Mouse (Mus musculus) gastrocnemius, postnatal 4 days (tissue): Measurements from ENCODE around the gene Klf3. TPM values are rescaled to one million over a fixed set of nuclear protein-coding genes. Genes with fewer than 3 reads are reported as not detected.

Experiments
- DNase-seq, 2 experiments: peaks; one replicate each; pipeline ENCODE4 v3.0.0; 2021 to 2022; ENCODE audit warnings: low spot score in 2 of 2, mixed read lengths in 2 of 2
- total RNA-seq, 2 experiments: library from RNA; stranded (reverse); gene quantifications; 2 replicates each; pipeline ENCODE4 v1.2.3; 2021

The Klf3 gene
- total RNA-seq, 2 experiments from 2014 or later = 50.3 to 59.1 TPM

DNA sequence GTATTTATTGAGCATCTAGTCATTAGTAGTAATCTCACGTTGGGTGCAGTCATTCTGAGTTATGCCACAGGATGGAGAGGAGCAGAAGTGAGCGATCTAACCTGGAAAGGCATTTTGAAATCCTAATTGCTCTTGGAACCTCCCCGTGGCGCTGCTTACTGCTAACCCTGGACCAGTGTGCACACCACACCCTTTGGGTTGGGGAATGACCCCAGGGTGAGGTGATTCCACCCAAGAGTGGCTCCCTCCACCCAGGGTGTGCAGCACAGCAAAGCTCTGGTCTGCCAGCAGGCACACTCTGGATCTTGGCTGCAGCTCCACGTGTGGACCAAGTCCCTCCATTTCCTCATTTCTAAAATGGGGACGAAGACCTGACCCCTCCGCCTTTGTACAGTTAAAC, 6.1 kb downstream of the Klf3 start:
- no peak for DNase-seq

DNA sequence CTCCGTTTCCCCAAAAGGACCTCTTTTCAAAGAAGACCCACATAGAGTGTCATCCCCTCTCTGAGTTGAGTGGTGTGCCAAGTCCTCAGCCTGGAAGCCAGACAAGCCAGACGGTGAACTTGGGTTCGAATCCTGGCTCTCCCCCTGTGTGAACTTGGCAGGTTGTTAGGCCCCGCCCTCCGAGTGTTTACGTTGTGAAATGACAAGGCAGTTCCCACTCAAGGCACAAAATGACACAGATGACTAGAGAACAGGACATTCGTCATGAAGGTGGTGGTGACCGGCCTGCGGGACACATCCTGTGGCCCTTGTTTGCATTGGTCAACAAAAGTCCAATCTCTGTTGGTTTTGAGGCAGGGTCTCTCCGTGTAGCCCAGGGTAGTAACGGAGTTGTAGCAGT, 6.7 kb downstream of the Klf3 start:
- DNase-seq = no peak

DNA sequence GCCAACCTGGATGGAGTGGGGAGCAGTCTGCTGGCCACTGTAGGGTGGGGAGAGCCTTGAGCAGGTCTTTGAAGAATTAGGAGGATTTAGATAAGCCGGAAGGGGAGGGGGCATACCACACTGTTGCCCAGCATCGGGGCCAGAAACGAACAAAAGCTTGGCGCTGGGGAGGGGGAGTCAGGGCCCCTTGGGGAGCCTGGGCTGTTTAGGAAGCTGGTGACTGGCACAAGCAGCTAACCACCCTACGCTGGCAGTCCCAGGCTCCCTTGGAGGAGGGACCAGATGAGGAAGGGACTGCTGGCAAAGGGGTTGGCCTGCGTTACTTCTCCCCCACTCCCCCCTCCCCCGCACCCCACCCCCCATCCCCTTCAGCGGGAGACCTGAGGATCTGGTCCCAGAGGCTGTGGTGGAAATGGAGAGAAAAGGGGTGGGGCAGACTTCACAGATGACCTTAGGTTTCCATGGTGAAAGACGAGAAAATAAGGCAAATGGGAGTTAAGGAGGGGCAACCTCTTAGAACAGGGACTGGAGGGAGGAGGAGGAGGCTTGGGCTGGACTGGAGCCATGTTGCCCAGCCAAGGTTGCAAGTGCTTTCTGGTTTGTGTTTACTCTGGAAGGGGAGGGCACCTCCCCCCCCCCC, 7.8 kb downstream of the Klf3 start:
- DNase-seq = no peak

DNA sequence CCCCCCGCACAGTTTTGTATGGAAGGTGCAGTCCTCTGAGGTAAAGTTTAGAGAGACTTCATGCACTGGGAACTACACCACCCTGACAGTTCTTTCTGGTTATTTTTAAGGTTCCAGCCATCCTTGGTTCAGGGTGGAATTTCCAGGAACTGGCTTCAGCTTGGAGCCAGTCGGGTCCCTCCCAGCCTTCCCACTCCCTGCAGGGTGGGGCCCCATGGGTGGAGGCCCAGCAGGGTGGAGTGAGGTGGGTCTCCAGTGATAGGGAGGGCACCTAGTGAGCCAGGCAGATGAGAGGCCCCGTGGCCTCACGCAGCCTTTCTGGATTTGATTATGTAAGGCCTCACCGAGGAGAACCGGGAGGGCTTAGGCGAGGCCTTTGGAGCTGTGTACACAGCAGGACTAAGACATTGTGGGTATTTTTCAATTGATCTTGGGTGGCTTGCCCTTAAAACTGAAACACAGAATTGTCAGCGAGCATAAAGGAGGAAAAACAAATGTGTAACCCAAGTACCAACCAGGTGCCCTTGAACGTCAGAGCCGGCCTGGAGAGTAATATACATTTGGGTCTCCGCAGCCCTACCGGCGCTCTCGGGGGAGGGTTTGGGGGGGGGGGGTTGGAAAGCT, 8.4 kb downstream of the Klf3 start:
- peak in 1 of 2 experiments; percentile 47 for DNase-seq

DNA sequence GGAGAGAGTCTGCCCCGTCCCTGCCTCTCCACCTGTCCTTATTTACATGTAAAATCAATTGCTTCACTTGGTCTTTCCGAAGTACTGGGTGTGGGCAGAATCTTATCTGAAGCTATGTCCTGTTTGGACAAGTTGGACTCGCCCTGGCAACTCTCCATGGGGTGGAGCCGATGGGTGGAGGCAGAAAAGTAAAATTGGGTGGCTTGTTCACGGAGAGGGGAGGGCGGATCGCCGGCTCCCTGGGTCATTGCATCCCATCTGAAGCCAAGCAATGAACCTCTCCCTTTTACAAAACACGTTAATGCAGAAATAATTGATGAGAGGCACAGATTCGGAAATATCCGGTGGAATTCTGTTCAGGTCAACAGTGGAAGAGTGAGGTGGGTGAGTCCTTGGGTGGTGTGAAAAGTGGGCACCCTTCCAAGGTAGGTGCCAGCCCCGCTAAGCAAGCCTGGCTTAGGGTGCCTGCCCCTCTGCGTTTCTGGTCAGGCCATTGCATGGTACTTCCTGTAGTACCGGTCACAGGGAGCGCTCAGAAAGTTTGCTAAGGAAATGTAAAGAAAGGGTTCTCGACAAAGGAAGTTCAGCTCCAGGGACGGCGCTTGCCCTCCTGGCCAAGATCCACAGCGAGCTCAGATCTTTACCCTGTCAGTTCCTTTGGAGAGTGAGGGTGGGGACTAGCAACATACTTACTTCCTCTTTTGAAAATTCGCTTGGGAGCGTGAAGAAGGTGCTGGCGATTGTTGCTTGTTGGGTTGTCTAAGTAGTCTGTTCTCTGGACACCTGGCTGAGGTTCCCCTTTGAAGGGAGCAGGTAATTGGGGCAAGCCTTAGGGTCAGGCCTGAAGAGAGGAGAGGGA, 9.2 kb downstream of the Klf3 start:
- DNase-seq = peak; percentile 66 to 84

DNA sequence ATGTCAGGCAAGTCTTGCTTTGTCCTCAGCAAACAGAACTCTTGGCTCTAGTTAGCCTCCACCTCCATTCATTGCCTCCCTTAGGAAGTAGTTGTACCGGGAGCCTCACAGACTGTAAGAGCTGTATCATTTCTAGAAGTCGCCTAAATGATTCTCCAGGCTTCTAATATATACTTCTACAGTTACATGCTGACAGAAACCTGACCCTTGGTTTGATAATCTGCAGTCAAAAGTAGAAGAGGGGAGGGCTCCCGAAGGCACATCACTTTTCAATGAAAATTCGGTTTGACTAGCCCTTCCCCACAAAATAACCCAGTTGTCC, 9.8 kb downstream of the Klf3 start:
- no peak for DNase-seq

DNA sequence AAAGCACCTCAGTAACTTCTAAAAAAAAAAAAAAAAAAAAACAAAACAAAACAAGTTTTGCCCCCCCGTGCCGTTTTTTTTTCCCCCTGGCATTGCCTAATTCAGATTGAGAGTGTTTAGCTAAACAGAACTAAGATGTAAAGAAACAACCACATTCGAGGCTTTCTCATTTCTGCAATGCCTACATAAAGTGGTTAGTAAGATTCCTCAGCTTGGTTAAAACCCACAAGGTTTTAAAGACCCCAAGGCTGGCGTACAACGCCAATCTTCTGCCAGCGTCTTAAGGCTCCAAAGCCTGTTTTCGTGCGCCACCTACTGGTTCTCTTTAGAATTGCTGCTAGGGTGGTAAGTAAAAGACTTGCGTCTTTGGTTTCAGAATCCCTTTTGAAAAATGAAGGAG, 10.2 kb downstream of the Klf3 start:
- peak; percentile 74 to 88 for DNase-seq

DNA sequence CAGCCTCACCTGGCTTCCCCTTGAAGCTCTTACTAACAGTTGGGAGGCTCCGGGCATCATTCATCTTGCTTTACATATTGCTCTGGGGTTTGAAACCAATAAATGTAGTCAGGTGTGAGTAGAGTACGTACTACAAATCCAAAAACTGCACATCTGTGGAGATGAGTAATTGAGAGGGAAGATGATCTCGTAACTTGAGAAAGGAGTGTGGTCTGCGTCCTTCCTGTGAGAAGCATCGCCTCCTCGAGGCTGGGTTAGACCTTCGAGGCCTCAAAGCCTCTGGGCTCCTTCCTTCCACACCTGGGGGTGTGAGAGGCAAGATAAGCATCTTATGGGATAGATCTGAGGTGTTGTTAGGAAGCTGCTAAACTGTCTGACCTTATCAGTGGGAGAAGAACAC, 11.2 kb downstream of the Klf3 start:
- no peak for DNase-seq

DNA sequence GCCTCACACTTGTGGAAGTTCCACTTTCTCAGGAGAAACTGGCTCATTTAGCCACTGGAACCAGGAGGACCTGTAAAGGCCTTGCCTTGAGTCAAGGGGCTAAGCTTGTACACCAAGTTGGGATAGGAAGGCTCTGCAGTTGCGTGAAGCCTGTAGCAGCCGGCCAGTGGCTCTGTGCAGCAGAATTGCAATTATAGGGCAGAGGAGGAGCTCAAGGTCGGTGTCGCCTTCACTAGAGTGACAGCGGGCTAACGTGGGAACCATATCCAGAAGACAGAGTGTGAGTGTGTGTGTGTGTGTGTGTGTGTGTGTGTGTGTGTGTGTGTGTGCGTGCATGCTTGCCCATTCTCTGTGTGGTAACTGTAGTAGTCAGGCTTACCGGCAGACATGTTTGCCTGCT, 12.4 kb downstream of the Klf3 start:
- DNase-seq = no peak

DNA sequence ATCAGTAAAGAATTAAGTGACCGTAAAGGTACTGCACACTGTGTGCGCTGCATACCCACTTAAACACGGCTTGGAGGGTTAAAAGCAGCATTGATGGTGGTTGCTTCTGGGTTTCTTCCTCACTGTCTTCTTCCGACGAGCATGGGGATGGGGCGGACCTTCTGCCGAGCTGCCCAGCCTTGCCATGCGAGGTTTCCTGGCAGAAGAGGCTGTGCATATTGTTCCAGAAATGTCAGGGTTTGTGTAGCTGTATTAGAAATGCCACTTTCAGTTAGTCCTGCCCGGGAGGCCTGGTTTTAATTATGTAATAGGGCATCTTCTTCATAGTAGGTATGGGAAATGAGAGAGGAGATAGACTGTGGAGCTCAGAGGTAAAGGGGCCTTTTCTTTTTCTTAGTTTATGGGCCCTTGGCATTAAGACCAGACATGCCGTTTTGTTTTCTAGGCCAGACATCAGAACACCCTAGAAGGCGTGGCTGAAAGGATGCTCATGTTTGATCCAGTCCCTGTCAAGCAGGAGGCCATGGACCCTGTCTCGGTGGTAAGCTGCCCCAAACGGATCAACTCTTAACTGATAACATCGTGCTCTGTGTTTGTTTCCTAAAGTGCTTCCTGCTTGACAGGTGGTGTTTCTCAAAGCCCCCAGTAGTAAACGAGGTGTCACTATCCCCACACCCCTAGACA, 13.2 kb downstream of the Klf3 start:
- DNase-seq = no peak

DNA sequence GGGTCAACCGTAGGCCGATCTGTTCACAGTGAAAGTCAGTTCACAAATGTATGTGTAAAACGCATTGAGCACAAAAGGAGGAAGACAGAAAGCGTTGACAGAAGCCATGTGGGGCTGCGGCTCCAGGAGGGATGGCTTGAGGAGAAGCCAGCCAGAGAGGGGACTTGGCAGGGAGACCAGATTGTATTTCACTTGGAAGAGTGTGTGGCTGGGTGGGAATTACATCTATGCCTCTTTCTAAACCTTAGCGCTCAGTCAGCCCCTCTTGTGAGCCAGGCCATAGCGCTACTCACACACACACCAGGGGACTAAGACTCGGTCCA, 13.7 kb downstream of the Klf3 start:
- DNase-seq = no peak

DNA sequence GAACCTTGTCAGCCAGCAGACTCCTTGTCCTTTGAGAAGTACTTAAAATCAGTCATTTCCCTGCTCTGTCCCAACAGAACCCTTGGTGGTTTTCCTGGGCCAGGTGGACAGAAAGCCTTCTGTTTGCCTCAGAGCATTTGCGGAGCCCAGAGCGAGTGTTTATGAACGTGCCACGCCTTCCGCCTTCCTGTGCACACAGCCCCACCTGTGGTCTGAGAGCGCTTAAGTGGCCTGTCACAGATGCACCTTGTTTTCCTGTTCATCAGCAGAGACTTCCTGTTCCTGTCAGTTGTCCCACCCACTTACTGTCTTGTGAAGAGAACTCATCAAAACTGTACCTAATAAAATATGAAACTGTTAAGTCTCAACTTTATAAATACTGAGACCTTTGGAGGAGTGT, 16.2 kb downstream of the Klf3 start:
- no peak for DNase-seq

DNA sequence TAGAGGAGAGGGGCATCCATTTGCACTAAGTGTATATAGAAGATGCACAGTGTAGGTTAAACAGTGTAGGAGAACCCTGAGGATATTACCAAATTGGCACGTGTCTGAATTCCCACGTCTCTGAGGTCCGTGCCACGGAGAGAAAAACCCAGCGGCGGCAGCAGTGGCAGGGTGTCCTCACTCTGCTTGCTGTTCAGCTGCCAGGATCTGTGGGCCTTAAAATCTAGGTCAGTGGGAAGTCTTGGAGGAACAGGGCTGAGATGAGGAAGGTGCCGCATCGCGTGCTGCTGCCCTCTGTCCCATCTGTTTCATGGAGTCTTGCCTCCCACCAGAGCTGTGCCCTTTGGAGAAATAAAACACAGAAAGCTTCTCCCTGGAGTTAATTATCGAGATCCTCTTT, 16.9 kb downstream of the Klf3 start:
- no peak for DNase-seq

DNA sequence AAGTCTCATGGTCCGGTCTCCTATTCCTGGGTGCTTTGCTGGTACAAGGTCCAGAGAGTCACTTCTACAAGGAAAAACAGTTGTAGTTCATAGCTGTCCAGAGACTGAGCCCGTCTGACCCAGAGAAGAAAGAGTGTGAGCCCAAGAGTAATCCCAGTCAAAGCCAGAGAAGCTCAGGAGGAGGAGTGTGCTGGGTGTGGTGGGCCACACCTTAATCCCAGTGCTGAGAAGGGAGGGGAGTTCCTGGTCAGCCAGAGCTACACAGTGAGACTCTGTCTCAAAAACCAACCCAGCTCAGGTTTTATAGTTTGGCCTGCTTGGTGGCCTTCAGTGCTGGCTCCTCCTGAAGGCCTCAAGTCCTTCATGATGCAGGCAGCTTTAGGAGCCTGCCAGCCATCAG, 18.1 kb downstream of the Klf3 start:
- no peak for DNase-seq

DNA sequence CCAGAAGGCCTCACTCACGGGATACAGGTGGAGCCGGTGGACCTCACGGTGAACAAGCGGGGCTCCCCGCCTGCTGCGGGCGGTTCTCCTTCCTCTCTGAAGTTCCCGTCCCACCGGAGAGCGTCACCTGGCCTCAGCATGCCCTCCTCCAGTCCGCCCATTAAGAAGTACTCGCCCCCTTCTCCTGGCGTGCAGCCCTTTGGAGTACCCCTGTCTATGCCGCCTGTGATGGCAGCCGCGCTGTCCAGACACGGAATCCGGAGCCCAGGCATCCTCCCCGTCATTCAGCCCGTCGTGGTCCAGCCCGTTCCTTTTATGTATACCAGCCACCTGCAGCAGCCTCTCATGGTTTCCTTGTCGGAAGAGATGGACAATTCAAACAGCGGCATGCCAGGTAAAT, 18.8 kb downstream of the Klf3 start:
- no peak for DNase-seq

DNA sequence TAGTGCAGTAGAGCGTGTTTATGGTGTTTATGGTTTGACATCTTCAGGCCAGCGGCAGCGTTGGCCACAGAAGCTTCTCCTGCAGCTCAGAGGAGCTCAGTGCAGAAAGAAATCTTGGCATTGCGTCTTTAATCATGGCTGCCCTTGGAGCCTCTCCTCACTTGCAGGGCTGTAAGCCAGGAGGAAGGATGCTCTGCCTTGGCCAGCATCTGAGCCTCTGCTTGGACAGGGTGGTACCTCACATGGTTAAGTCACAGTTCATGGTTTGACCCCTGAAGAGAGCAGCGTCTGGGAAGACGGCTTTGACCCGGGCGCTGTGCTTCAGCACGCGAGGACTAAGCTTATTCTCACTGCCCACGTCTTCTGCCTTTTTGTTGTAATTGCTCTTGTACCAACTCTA, 20.2 kb downstream of the Klf3 start:
- DNase-seq = no peak

DNA sequence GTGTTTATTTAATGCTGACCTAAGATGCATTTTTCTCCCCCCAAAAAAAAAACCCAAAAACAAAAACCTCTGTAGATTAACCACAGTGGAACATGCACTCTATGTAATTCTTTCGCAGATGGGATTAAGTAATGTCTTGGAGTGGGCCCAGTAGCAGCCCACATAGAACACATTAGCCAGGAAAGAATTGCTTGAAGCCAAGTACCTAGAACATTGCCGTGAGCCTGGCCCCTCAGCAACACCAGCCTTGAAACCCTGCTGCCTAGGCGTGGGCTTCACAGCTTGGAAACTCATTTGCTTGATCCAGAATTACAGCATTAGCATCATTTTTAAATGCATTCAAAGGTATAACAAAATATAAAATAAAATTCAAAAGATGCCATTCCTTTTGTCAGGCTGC, 21.6 kb downstream of the Klf3 start:
- DNase-seq = no peak

DNA sequence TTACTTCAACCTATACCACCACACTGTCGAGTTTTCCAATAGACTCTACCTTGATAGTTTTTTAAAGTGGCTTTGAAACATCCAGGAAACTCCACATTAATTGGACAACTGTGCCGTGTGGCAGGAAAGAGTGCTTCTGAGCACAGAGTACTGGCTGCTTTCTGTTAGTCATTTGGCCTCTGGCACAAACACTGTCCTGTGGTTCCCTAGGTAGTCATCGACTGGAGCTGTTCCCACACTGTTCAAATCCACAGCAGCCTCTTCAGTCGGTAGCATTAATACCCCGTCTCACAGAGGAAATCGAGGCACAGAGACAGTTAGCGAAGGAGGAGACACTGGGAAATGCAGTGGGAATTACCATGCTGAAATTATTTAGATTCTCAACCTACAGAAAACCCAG, 22.3 kb downstream of the Klf3 start:
- no peak for DNase-seq

DNA sequence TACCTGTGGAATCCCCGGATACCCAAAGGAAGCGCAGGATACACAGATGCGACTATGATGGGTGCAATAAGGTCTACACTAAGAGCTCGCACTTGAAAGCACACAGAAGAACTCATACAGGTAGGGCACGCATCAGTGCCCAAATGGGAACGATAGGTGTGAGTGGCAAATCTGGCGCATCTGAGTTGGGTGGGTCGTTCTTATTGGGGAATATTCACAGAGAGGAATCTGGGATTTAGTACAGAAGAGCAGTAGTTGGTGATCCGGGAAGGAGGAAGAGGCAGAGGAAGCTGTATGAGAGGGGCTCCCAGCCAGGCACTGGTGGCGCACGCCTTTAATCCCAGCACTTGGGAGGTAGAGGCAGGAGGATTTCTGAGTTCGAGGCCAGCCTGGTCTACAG, 24.0 kb downstream of the Klf3 start:
- DNase-seq = no peak

DNA sequence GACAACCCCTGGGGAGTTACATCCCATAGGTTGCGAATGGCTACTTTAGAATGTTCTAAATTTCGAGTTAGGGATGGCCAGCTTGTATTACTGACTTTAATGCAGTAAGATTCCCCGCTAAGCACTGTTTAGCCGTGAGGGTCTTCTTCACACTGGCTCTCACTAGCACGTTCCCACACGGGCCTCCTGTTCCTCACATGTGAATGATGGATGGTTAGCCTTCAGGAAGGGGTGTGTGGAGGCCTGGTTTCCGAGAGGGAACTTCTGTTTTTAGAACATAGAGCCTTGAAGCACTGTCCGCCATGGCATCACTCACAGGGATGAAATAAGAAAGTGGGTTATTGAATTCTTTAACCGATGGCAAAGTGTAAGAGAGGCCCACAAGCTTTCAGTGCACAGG, 25.1 kb downstream of the Klf3 start:
- no peak for DNase-seq

DNA sequence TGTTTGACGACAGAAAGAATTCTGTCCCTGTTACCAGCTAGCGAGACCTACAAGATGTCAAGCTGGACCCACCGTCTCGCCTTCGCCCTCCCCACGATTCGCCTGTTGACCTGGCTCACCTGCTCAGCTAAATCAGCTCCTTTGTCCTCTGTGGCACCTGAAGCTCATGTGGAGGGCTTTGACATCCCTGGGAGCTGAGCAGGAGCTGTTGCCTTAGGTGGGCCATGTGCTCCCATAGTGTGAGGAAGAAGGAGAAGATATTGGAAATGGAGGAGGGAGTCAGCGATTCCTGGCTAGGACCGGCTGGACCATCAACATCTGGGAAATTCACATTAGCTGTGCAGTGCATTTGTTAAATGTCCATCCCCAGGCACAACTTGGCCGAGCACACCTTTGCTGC, 26.4 kb downstream of the Klf3 start:
- DNase-seq = no peak

DNA sequence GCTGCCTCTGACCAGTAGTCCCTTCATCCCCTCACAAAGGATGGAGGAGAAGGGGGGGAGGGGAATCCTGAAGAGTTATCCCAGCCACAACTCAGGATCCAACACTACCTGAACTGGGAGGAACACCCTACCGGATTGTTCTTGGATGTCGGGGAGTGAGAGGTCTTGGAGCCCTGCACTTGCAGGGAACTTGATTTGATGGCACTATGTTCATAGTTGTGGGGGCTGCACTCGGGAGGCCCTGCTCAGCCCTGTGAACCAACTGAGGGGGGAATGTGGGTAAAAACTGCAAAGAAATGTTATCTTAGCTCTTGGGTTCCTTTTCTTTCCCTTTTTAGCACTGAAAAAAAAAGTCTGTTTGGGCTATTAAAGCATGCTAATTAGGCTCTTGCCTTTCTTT, 27.6 kb downstream of the Klf3 start:
- no peak for DNase-seq
